Mouse (Mus musculus): ENCODE results near the gene Plekhg5. TPM values are rescaled to one million over a fixed set of nuclear protein-coding genes. Genes with fewer than 3 reads are reported as not detected.

Gene Plekhg5
- polyA plus RNA-seq, 1 experiment from 2014 or later, result 8.9 TPM

- H3K4me1 ChIP-seq (replicated peaks; ENCODE audit: control insufficient read depth, insufficient read depth, low read length), result no peaks in the 10 kb centered on the region
- DNase-seq (ENCODE audit: low spot score), result no peak
- WGBS, result 76% methylated on average over 9 of the region's 9 CpGs
- no peak overlapping the region for H3K9ac ChIP-seq (ENCODE audit: low read depth, low read length)
- no peak overlapping the region for H3K27ac ChIP-seq (ENCODE audit: low read depth, low read length)
- no peaks in the 10 kb centered on the region for H3K27me3 ChIP-seq (replicated peaks; ENCODE audit: control insufficient read depth, insufficient read depth, low read length)
- H3K4me2 ChIP-seq, result no peak overlapping the region
- H3K4me3 ChIP-seq (ENCODE audit: low read depth, low read length), result no peak overlapping the region
- H3K9me3 ChIP-seq (ENCODE audit: control insufficient read depth, low read length), result no peaks in the 10 kb centered on the region
- H3K36me3 ChIP-seq (ENCODE audit: control insufficient read depth, insufficient read depth, low read length), result peaks cover 24% of the 10 kb centered on the region
- peak; percentile 37; the same call in 1 of the 2 replicates for ATAC-seq (replicated peaks; ENCODE audit: low FRiP score)
Observed at GRCm38 (mm10) chr4:152062390-152063110, 9.7 kb upstream of the Plekhg5 start.

GRCm38 (mm10) chr4:152067280-152067679 lies 5.0 kb upstream of the Plekhg5 start:
- Histone ChIP-seq H3K4me3 (ENCODE audit: low read depth, low read length) (no peak overlapping the region), H3K9ac (ENCODE audit: low read depth, low read length) (no peak overlapping the region), H3K27ac (ENCODE audit: low read depth, low read length) (no peak overlapping the region), H3K27me3 (replicated peaks; ENCODE audit: control insufficient read depth, insufficient read depth, low read length) (no peaks in the 10 kb centered on the region), H3K4me2 (no peak overlapping the region), H3K4me1 (replicated peaks; ENCODE audit: control insufficient read depth, insufficient read depth, low read length) (no peaks in the 10 kb centered on the region; the same call in 1 of the 2 replicates), H3K9me3 (ENCODE audit: control insufficient read depth, low read length) (no peaks in the 10 kb centered on the region), H3K36me3 (ENCODE audit: control insufficient read depth, insufficient read depth, low read length) (no peaks in the 10 kb centered on the region)
- ATAC-seq (replicated peaks; ENCODE audit: low FRiP score) (no peak), DNase-seq (ENCODE audit: low spot score) (no peak)

GRCm38 (mm10) chr4:152068166-152068724 lies 4.1 kb upstream of the Plekhg5 start:
- Histone ChIP-seq H3K4me1 (replicated peaks; ENCODE audit: control insufficient read depth, insufficient read depth, low read length) (no peaks in the 10 kb centered on the region; the same call in 1 of the 2 replicates), H3K4me2 (no peak overlapping the region), H3K27ac (ENCODE audit: low read depth, low read length) (no peak overlapping the region), H3K36me3 (ENCODE audit: control insufficient read depth, insufficient read depth, low read length) (no peaks in the 10 kb centered on the region), H3K9ac (ENCODE audit: low read depth, low read length) (no peak overlapping the region), H3K4me3 (ENCODE audit: low read depth, low read length) (no peak overlapping the region), H3K27me3 (replicated peaks; ENCODE audit: control insufficient read depth, insufficient read depth, low read length) (no peaks in the 10 kb centered on the region), H3K9me3 (ENCODE audit: control insufficient read depth, low read length) (no peaks in the 10 kb centered on the region)
- ATAC-seq (replicated peaks; ENCODE audit: low FRiP score), result no peak
- DNase-seq (ENCODE audit: low spot score), result no peak
- 81% methylated on average over 6 of the region's 6 CpGs for WGBS

- no peak for DNase-seq (ENCODE audit: low spot score)
- no peaks in the 10 kb centered on the region for H3K27me3 ChIP-seq (replicated peaks; ENCODE audit: control insufficient read depth, insufficient read depth, low read length)
- H3K9me3 ChIP-seq (ENCODE audit: control insufficient read depth, low read length), result no peaks in the 10 kb centered on the region
- H3K27ac ChIP-seq (ENCODE audit: low read depth, low read length), result no peak overlapping the region
- 91% methylated on average over 3 of the region's 3 CpGs for WGBS
- no peak overlapping the region for H3K4me3 ChIP-seq (ENCODE audit: low read depth, low read length)
- H3K36me3 ChIP-seq (ENCODE audit: control insufficient read depth, insufficient read depth, low read length), result no peaks in the 10 kb centered on the region
- H3K9ac ChIP-seq (ENCODE audit: low read depth, low read length), result no peak overlapping the region
- no peaks in the 10 kb centered on the region; the same call in 1 of the 2 replicates for H3K4me1 ChIP-seq (replicated peaks; ENCODE audit: control insufficient read depth, insufficient read depth, low read length)
- no peak overlapping the region for H3K4me2 ChIP-seq
- ATAC-seq (replicated peaks; ENCODE audit: low FRiP score), result no peak
Observed at GRCm38 (mm10) chr4:152069245-152069644, 3.1 kb upstream of the Plekhg5 start.

GRCm38 (mm10) chr4:152070494-152071396 lies 1.6 kb upstream of the Plekhg5 start:
- ATAC-seq (replicated peaks; ENCODE audit: low FRiP score) (no peak), DNase-seq (ENCODE audit: low spot score) (no peak)
- H3K4me2 ChIP-seq, result no peak overlapping the region
- H3K4me1 ChIP-seq (replicated peaks; ENCODE audit: control insufficient read depth, insufficient read depth, low read length), result no peaks in the 10 kb centered on the region; the same call in 1 of the 2 replicates
- WGBS, result 56% methylated on average over 11 of the region's 11 CpGs
- H3K36me3 ChIP-seq (ENCODE audit: control insufficient read depth, insufficient read depth, low read length), result no peaks in the 10 kb centered on the region
- no peaks in the 10 kb centered on the region for H3K9me3 ChIP-seq (ENCODE audit: control insufficient read depth, low read length)
- no peak overlapping the region for H3K27ac ChIP-seq (ENCODE audit: low read depth, low read length)
- no peak overlapping the region for H3K9ac ChIP-seq (ENCODE audit: low read depth, low read length)
- no peaks in the 10 kb centered on the region for H3K27me3 ChIP-seq (replicated peaks; ENCODE audit: control insufficient read depth, insufficient read depth, low read length)
- no peak overlapping the region for H3K4me3 ChIP-seq (ENCODE audit: low read depth, low read length)

- Histone ChIP-seq H3K9ac (ENCODE audit: low read depth, low read length) (no peak overlapping the region), H3K27me3 (replicated peaks; ENCODE audit: control insufficient read depth, insufficient read depth, low read length) (no peaks in the 10 kb centered on the region), H3K4me3 (ENCODE audit: low read depth, low read length) (no peak overlapping the region), H3K27ac (ENCODE audit: low read depth, low read length) (no peak overlapping the region), H3K4me1 (replicated peaks; ENCODE audit: control insufficient read depth, insufficient read depth, low read length) (no peaks in the 10 kb centered on the region; the same call in 1 of the 2 replicates), H3K9me3 (ENCODE audit: control insufficient read depth, low read length) (no peaks in the 10 kb centered on the region), H3K36me3 (ENCODE audit: control insufficient read depth, insufficient read depth, low read length) (no peaks in the 10 kb centered on the region), H3K4me2 (no peak overlapping the region)
- DNase-seq (ENCODE audit: low spot score) (no peak), ATAC-seq (replicated peaks; ENCODE audit: low FRiP score) (no peak)
- 62% methylated on average over 10 of the region's 10 CpGs for WGBS
Observed at GRCm38 (mm10) chr4:152072655-152073054, 357 bp downstream of the Plekhg5 start.

- no peak overlapping the region for H3K4me2 ChIP-seq
- H3K9ac ChIP-seq (ENCODE audit: low read depth, low read length), result no peak overlapping the region
- no peaks in the 10 kb centered on the region for H3K9me3 ChIP-seq (ENCODE audit: control insufficient read depth, low read length)
- no peaks in the 10 kb centered on the region for H3K36me3 ChIP-seq (ENCODE audit: control insufficient read depth, insufficient read depth, low read length)
- no peaks in the 10 kb centered on the region for H3K27me3 ChIP-seq (replicated peaks; ENCODE audit: control insufficient read depth, insufficient read depth, low read length)
- no peak overlapping the region for H3K27ac ChIP-seq (ENCODE audit: low read depth, low read length)
- no peak overlapping the region for H3K4me3 ChIP-seq (ENCODE audit: low read depth, low read length)
- no peak for DNase-seq (ENCODE audit: low spot score)
- H3K4me1 ChIP-seq (replicated peaks; ENCODE audit: control insufficient read depth, insufficient read depth, low read length), result no peaks in the 10 kb centered on the region; the same call in 1 of the 2 replicates
- ATAC-seq (replicated peaks; ENCODE audit: low FRiP score), result no peak
- WGBS, result 80% methylated on average over 6 of the region's 6 CpGs
Observed at GRCm38 (mm10) chr4:152073715-152074114, 1.4 kb downstream of the Plekhg5 start.

GRCm38 (mm10) chr4:152074548-152074947 lies 2.2 kb downstream of the Plekhg5 start:
- Histone ChIP-seq H3K9me3 (ENCODE audit: control insufficient read depth, low read length) (no peaks in the 10 kb centered on the region), H3K4me1 (replicated peaks; ENCODE audit: control insufficient read depth, insufficient read depth, low read length) (no peaks in the 10 kb centered on the region; the same call in 1 of the 2 replicates), H3K4me3 (ENCODE audit: low read depth, low read length) (no peak overlapping the region), H3K27ac (ENCODE audit: low read depth, low read length) (no peak overlapping the region), H3K4me2 (no peak overlapping the region), H3K36me3 (ENCODE audit: control insufficient read depth, insufficient read depth, low read length) (no peaks in the 10 kb centered on the region), H3K9ac (ENCODE audit: low read depth, low read length) (no peak overlapping the region), H3K27me3 (replicated peaks; ENCODE audit: control insufficient read depth, insufficient read depth, low read length) (no peaks in the 10 kb centered on the region)
- ATAC-seq (replicated peaks; ENCODE audit: low FRiP score), result no peak
- no peak for DNase-seq (ENCODE audit: low spot score)
- 83% methylated on average over 9 of the region's 9 CpGs for whole genome bisulfite sequencing

All from liver, embryonic 11.5 days (tissue).